Mouse (Mus musculus): ENCODE results near the gene Ephb2.

GRCm38 (mm10) chr4:136722361-136723082 is 113.3 kb downstream of the Ephb2 start:
- TF ChIP-seq CTCF (IDR thresholded peaks at IDR 0.05; ENCODE audit: extremely low read depth, insufficient read length, insufficient replicate concordance, low read depth, low read length) (no peak), POLR2A (IDR thresholded peaks at IDR 0.05; ENCODE audit: low read depth, low read length) (no peak)

Measured in small intestine, adult 2 months (tissue).